Mouse (Mus musculus): Measurements from ENCODE around the gene 4933412E24Rik.

DNA sequence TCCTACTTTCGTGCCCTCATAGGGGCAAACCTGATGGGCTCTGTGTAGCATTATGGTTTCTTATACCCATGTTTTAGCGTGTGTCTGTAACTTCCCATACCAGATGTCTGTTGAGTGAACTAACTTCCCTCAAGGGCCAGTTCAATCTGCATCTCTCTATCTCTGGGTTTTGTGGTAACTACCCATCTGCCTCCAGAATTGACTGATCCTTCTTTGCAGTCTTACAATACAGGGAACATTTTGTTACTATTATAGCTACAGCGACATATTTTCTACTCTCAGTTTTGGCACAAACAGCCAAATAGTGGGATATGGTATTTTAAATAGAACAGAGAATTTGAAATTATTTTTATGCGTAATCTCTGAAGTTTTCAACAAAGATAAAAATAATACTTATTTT lies 6.2 kb downstream of the 4933412E24Rik start:
- TF ChIP-seq CTCF (IDR thresholded peaks at IDR 0.05; ENCODE audit: low read depth, low read length) = no peak
- TF ChIP-seq POLR2A (IDR thresholded peaks at IDR 0.05; ENCODE audit: extremely low read depth, insufficient read depth, low read length) = no peak
